Mouse (Mus musculus): ENCODE data around the gene Selenon. TPM values are rescaled to one million over a fixed set of nuclear protein-coding genes. Genes with fewer than 3 reads are reported as not detected.

Selenon gene
- polyA plus RNA-seq, 1 experiment from 2014 or later = 36.7 TPM

- H3K4me2 ChIP-seq (replicated peaks) = peak overlapping the region; percentile 83
- 1% methylated on average over 57 of the region's 57 CpGs for WGBS
- H3K4me3 ChIP-seq = peak overlapping the region; percentile 96
- ATAC-seq (ENCODE audit: low FRiP score) = peak; percentile 26
- peaks cover 32% of the 10 kb centered on the region for H3K36me3 ChIP-seq
- no peaks in the 10 kb centered on the region for H3K9me3 ChIP-seq (replicated peaks)
- H3K27ac ChIP-seq = peak overlapping the region; percentile 87
- peaks cover 14% of the 10 kb centered on the region for H3K4me1 ChIP-seq
- no peaks in the 10 kb centered on the region for H3K27me3 ChIP-seq
- peak overlapping the region; percentile 87 for H3K9ac ChIP-seq
Observed at GRCm38 (mm10) chr4:134534124-134534886, 17.7 kb downstream of the Selenon start.

- 88% methylated on average over 4 of the region's 4 CpGs for WGBS
- H3K4me3 ChIP-seq = 0 out of 2 replicates have a peak overlapping the region, but pooled peaks have one; percentile 96
- H3K9me3 ChIP-seq (replicated peaks) = no peaks in the 10 kb centered on the region
- H3K27me3 ChIP-seq = no peaks in the 10 kb centered on the region
- H3K9ac ChIP-seq = no peak overlapping the region
- peak overlapping the region; percentile 83 for H3K4me2 ChIP-seq (replicated peaks)
- H3K36me3 ChIP-seq = peaks cover 32% of the 10 kb centered on the region
- H3K4me1 ChIP-seq = peaks cover 14% of the 10 kb centered on the region
- H3K27ac ChIP-seq = no peak overlapping the region
- no peak for ATAC-seq (ENCODE audit: low FRiP score)
Observed at GRCm38 (mm10) chr4:134533421-134533820, 18.5 kb downstream of the Selenon start.

GRCm38 (mm10) chr4:134532928-134533327 is 19.0 kb downstream of the Selenon start:
- H3K4me3 ChIP-seq = no peak overlapping the region
- H3K9me3 ChIP-seq (replicated peaks) = no peaks in the 10 kb centered on the region
- H3K27me3 ChIP-seq = no peaks in the 10 kb centered on the region
- H3K27ac ChIP-seq = no peak overlapping the region
- no peak overlapping the region for H3K4me2 ChIP-seq (replicated peaks)
- 93% methylated on average over 4 of the region's 4 CpGs for WGBS
- no peak for ATAC-seq (ENCODE audit: low FRiP score)
- peaks cover 14% of the 10 kb centered on the region for H3K4me1 ChIP-seq
- H3K36me3 ChIP-seq = peaks cover 32% of the 10 kb centered on the region
- H3K9ac ChIP-seq = no peak overlapping the region

GRCm38 (mm10) chr4:134526220-134526619 is 25.7 kb downstream of the Selenon start:
- H3K9me3 ChIP-seq (replicated peaks) = no peaks in the 10 kb centered on the region
- no peaks in the 10 kb centered on the region for H3K27me3 ChIP-seq
- WGBS = 92% methylated on average over 5 of the region's 5 CpGs
- no peak overlapping the region for H3K4me3 ChIP-seq
- no peak for ATAC-seq (ENCODE audit: low FRiP score)
- no peak overlapping the region for H3K4me2 ChIP-seq (replicated peaks)
- H3K36me3 ChIP-seq = peaks cover 61% of the 10 kb centered on the region
- no peaks in the 10 kb centered on the region for H3K4me1 ChIP-seq
- no peak overlapping the region for H3K9ac ChIP-seq
- no peak overlapping the region for H3K27ac ChIP-seq

GRCm38 (mm10) chr4:134525806-134526205 is 26.2 kb downstream of the Selenon start:
- H3K4me1 ChIP-seq = no peaks in the 10 kb centered on the region
- H3K36me3 ChIP-seq = peaks cover 57% of the 10 kb centered on the region
- no peak overlapping the region for H3K4me3 ChIP-seq
- WGBS = 77% methylated on average over 5 of the region's 5 CpGs
- no peak overlapping the region for H3K4me2 ChIP-seq (replicated peaks)
- H3K9me3 ChIP-seq (replicated peaks) = no peaks in the 10 kb centered on the region
- no peak overlapping the region for H3K9ac ChIP-seq
- no peaks in the 10 kb centered on the region for H3K27me3 ChIP-seq
- ATAC-seq (ENCODE audit: low FRiP score) = no peak
- no peak overlapping the region for H3K27ac ChIP-seq

- Histone ChIP-seq H3K4me1 (no peaks in the 10 kb centered on the region), H3K36me3 (peaks cover 34% of the 10 kb centered on the region), H3K9ac (no peak overlapping the region), H3K27me3 (no peaks in the 10 kb centered on the region), H3K4me3 (no peak overlapping the region), H3K4me2 (replicated peaks) (no peak overlapping the region), H3K27ac (no peak overlapping the region), H3K9me3 (replicated peaks) (no peaks in the 10 kb centered on the region)
- WGBS = 92% methylated on average over 4 of the region's 4 CpGs
- ATAC-seq (ENCODE audit: low FRiP score) = no peak
Observed at GRCm38 (mm10) chr4:134523447-134523846, 28.5 kb downstream of the Selenon start.

GRCm38 (mm10) chr4:134519281-134519680 is 32.7 kb downstream of the Selenon start:
- no peak overlapping the region for H3K9ac ChIP-seq
- no peak overlapping the region for H3K4me3 ChIP-seq
- H3K27ac ChIP-seq = no peak overlapping the region
- H3K9me3 ChIP-seq (replicated peaks) = no peaks in the 10 kb centered on the region
- H3K36me3 ChIP-seq = no peaks in the 10 kb centered on the region
- H3K27me3 ChIP-seq = no peaks in the 10 kb centered on the region
- ATAC-seq (ENCODE audit: low FRiP score) = no peak
- no peak overlapping the region for H3K4me2 ChIP-seq (replicated peaks)
- H3K4me1 ChIP-seq = 0 out of 2 replicates have a peak, but pooled peaks cover under 1% of the 10 kb centered on the region

GRCm38 (mm10) chr4:134518541-134518940 is 33.4 kb downstream of the Selenon start:
- H3K4me2 ChIP-seq (replicated peaks) = no peak overlapping the region
- no peak overlapping the region for H3K27ac ChIP-seq
- no peaks in the 10 kb centered on the region for H3K9me3 ChIP-seq (replicated peaks)
- H3K4me3 ChIP-seq = no peak overlapping the region
- 0 out of 2 replicates have a peak, but pooled peaks cover 4% of the 10 kb centered on the region for H3K4me1 ChIP-seq
- no peak for ATAC-seq (ENCODE audit: low FRiP score)
- 93% methylated on average over 4 of the region's 4 CpGs for WGBS
- no peaks in the 10 kb centered on the region for H3K27me3 ChIP-seq
- no peak overlapping the region for H3K9ac ChIP-seq
- H3K36me3 ChIP-seq = no peaks in the 10 kb centered on the region

- Histone ChIP-seq H3K9me3 (replicated peaks) (no peaks in the 10 kb centered on the region), H3K9ac (no peak overlapping the region), H3K27ac (no peak overlapping the region), H3K4me3 (no peak overlapping the region), H3K27me3 (no peaks in the 10 kb centered on the region), H3K4me2 (replicated peaks) (no peak overlapping the region), H3K4me1 (peaks cover 5% of the 10 kb centered on the region; the same call in 1 of the 2 replicates), H3K36me3 (no peaks in the 10 kb centered on the region)
- no peak for ATAC-seq (ENCODE audit: low FRiP score)
- 90% methylated on average over 10 of the region's 10 CpGs for WGBS
Observed at GRCm38 (mm10) chr4:134517719-134518118, 34.2 kb downstream of the Selenon start.

- Histone ChIP-seq H3K36me3 (no peaks in the 10 kb centered on the region), H3K4me1 (peaks cover 8% of the 10 kb centered on the region; the same call in 1 of the 2 replicates), H3K27ac (no peak overlapping the region), H3K9me3 (replicated peaks) (no peaks in the 10 kb centered on the region), H3K9ac (no peak overlapping the region), H3K27me3 (no peaks in the 10 kb centered on the region), H3K4me3 (no peak overlapping the region), H3K4me2 (replicated peaks) (no peak overlapping the region)
- WGBS = 85% methylated on average over 8 of the region's 8 CpGs
- ATAC-seq (ENCODE audit: low FRiP score) = no peak
Observed at GRCm38 (mm10) chr4:134516981-134517380, 35.0 kb downstream of the Selenon start.

GRCm38 (mm10) chr4:134515614-134516013 is 36.4 kb downstream of the Selenon start:
- H3K9ac ChIP-seq = peak overlapping the region; percentile 13; the same call in 1 of the 2 replicates
- no peak overlapping the region for H3K27ac ChIP-seq
- H3K27me3 ChIP-seq = no peaks in the 10 kb centered on the region
- no peak overlapping the region for H3K4me3 ChIP-seq
- H3K36me3 ChIP-seq = no peaks in the 10 kb centered on the region
- H3K4me2 ChIP-seq (replicated peaks) = no peak overlapping the region
- H3K9me3 ChIP-seq (replicated peaks) = no peaks in the 10 kb centered on the region
- 82% methylated on average over 7 of the region's 7 CpGs for WGBS
- no peak for ATAC-seq (ENCODE audit: low FRiP score)
- peaks cover 16% of the 10 kb centered on the region; the same call in 1 of the 2 replicates for H3K4me1 ChIP-seq

- WGBS = 92% methylated on average over 11 of the region's 11 CpGs
- no peak for ATAC-seq (ENCODE audit: low FRiP score)
- Histone ChIP-seq H3K9me3 (replicated peaks) (no peaks in the 10 kb centered on the region), H3K27ac (no peak overlapping the region), H3K4me3 (no peak overlapping the region), H3K4me2 (replicated peaks) (no peak overlapping the region), H3K36me3 (no peaks in the 10 kb centered on the region), H3K27me3 (no peaks in the 10 kb centered on the region), H3K9ac (no peak overlapping the region), H3K4me1 (peaks cover 16% of the 10 kb centered on the region; the same call in 1 of the 2 replicates)
Observed at GRCm38 (mm10) chr4:134514309-134514930, 37.5 kb downstream of the Selenon start.

Data from hindbrain, embryonic 12.5 days (tissue).